Mouse (Mus musculus) ES-Bruce4 (cell line): ENCODE results near the gene Kcnk1.

Experiments used
- CTCF ChIP-seq: IDR thresholded peaks from one replicate; pipeline ENCODE4 v1.8.1; 2011; ENCODE audit warnings: low read depth, low read length
- POLR2A ChIP-seq: IDR thresholded peaks from one replicate; pipeline ENCODE4 v1.8.1; 2011; ENCODE audit warnings: low read length; ENCODE audit not compliant: insufficient read depth

- no peak for TF ChIP-seq POLR2A
- TF ChIP-seq CTCF: no peak
Measured at GRCm38 (mm10) chr8:126027486-126027885, 32.5 kb downstream of the Kcnk1 start.
